Mouse (Mus musculus) heart, embryonic 15.5 days (tissue): ENCODE results near the gene Zbtb12. TPM values are rescaled to one million over a fixed set of nuclear protein-coding genes. Genes with fewer than 3 reads are reported as not detected.
"Not testable (repeated sequence)": the region's sequence is repeated elsewhere in the genome, so short reads cannot be mapped to it uniquely, and the experiment has no call there.

Source experiments
- ATAC-seq: fragments of 200-750 bp; cut with Nextera tagmentation; replicated peaks from 2 replicates; pipeline ENCODE4 v1.8.0; 2017; ENCODE audit warnings: low read depth, moderate TSS enrichment; ENCODE audit not compliant: insufficient number of reproducible peaks, insufficient read depth, low FRiP score
- H3K27ac ChIP-seq: fragments of 300-500 bp; sonication (generic); 2 replicates; pipeline ENCODE4 v1.5.1; 2015; ENCODE audit warnings: mild to moderate bottlenecking, inconsistent platforms
- H3K27me3 ChIP-seq: fragments of 300-500 bp; sonication (generic); 2 replicates; pipeline ENCODE4 v1.6.1; 2015; ENCODE audit warnings: inconsistent platforms
- H3K36me3 ChIP-seq: fragments of 300-500 bp; sonication (generic); 2 replicates; pipeline ENCODE4 v1.6.1; 2015; ENCODE audit warnings: mild to moderate bottlenecking, inconsistent platforms
- H3K4me1 ChIP-seq: fragments of 300-500 bp; sonication (generic); replicated peaks from 2 replicates; pipeline ENCODE4 v1.6.1; 2015; ENCODE audit warnings: inconsistent platforms
- H3K4me2 ChIP-seq: fragments of 300-500 bp; sonication (generic); 2 replicates; pipeline ENCODE4 v1.6.1; 2015; ENCODE audit warnings: inconsistent platforms, mild to moderate bottlenecking, moderate library complexity
- H3K4me3 ChIP-seq: fragments of 300-500 bp; sonication (generic); 2 replicates; pipeline ENCODE4 v1.5.1; 2015; ENCODE audit warnings: mild to moderate bottlenecking, inconsistent platforms
- H3K9ac ChIP-seq: fragments of 300-500 bp; sonication (generic); 2 replicates; pipeline ENCODE4 v1.6.1; 2015; ENCODE audit warnings: mild to moderate bottlenecking, inconsistent platforms
- H3K9me3 ChIP-seq: fragments of 300-500 bp; sonication (generic); replicated peaks from 2 replicates; pipeline ENCODE4 v1.6.1; 2016; ENCODE audit warnings: inconsistent platforms
- WGBS: fragments of 180-500 bp; shearing (Covaris S2); methylation state at CpG from one replicate; pipeline ENCODE4 v1.1.7; 2015; ENCODE audit warnings: mixed read lengths; 5-methylcytosine and 5-hydroxymethylcytosine counted together
- polyA plus RNA-seq: library from polyadenylated mRNA; unstranded; fragments of >200 nt; fragmentation: Nextera tagmentation; extraction: Ambion mirVana; gene quantifications from 2 replicates; pipeline ENCODE4 v1.2.1, GENCODE M21; 2015

Zbtb12 gene
- polyA plus RNA-seq, 1 experiment from 2014 or later, result 1.1 TPM

GRCm38 (mm10) chr17:34894801-34895530 is 15.7 kb downstream of the Zbtb12 start:
- WGBS, result 11% methylated on average over 50 of the region's 51 CpGs
- peak overlapping the region; percentile 94 for H3K9ac ChIP-seq
- peak overlapping the region; percentile 88 for H3K27ac ChIP-seq
- H3K36me3 ChIP-seq, result peaks cover 5% of the 10 kb centered on the region; the same call in 1 of the 2 replicates
- H3K9me3 ChIP-seq, result no peaks in the 10 kb centered on the region
- H3K27me3 ChIP-seq, result no peaks in the 10 kb centered on the region
- H3K4me1 ChIP-seq, result peaks cover 39% of the 10 kb centered on the region
- peak overlapping the region; percentile 97 for H3K4me2 ChIP-seq
- ATAC-seq, result peak; percentile 3; the same call in 1 of the 2 replicates
- peak overlapping the region; percentile 87 for H3K4me3 ChIP-seq

- H3K4me1 ChIP-seq, result peaks cover 45% of the 10 kb centered on the region
- H3K27me3 ChIP-seq, result no peaks in the 10 kb centered on the region
- peak overlapping the region; percentile 97 for H3K4me2 ChIP-seq
- H3K27ac ChIP-seq, result peak overlapping the region; percentile 88; the same call in 1 of the 2 replicates
- no peaks in the 10 kb centered on the region for H3K9me3 ChIP-seq
- no peak for ATAC-seq
- peak overlapping the region; percentile 87 for H3K4me3 ChIP-seq
- H3K9ac ChIP-seq, result no peak overlapping the region; the same call in 1 of the 2 replicates
- peaks cover 5% of the 10 kb centered on the region; the same call in 1 of the 2 replicates for H3K36me3 ChIP-seq
- 90% methylated on average over 15 of the region's 15 CpGs for WGBS
Observed at GRCm38 (mm10) chr17:34895724-34896123, 16.4 kb downstream of the Zbtb12 start.

GRCm38 (mm10) chr17:34896366-34896765 is 17.1 kb downstream of the Zbtb12 start:
- ATAC-seq, result no peak
- H3K4me3 ChIP-seq, result no peak overlapping the region; the same call in 1 of the 2 replicates
- no peak overlapping the region for H3K27ac ChIP-seq
- peaks cover 6% of the 10 kb centered on the region; the same call in 1 of the 2 replicates for H3K36me3 ChIP-seq
- H3K27me3 ChIP-seq, result no peaks in the 10 kb centered on the region
- H3K9me3 ChIP-seq, result no peaks in the 10 kb centered on the region
- H3K9ac ChIP-seq, result no peak overlapping the region
- peaks cover 45% of the 10 kb centered on the region for H3K4me1 ChIP-seq
- WGBS, result 78% methylated on average over 17 of the region's 17 CpGs
- H3K4me2 ChIP-seq, result peak overlapping the region; percentile 97

- ATAC-seq, result no peak
- Histone ChIP-seq H3K4me3 (peak overlapping the region; percentile 92), H3K9me3 (no peaks in the 10 kb centered on the region), H3K27me3 (no peaks in the 10 kb centered on the region), H3K27ac (peak overlapping the region; percentile 98), H3K4me1 (peaks cover 45% of the 10 kb centered on the region), H3K9ac (peak overlapping the region; percentile 94), H3K36me3 (peaks cover 14% of the 10 kb centered on the region), H3K4me2 (peak overlapping the region; percentile 80)
- WGBS, result 11% methylated on average over 10 of the region's 10 CpGs
Observed at GRCm38 (mm10) chr17:34897373-34898159, 18.3 kb downstream of the Zbtb12 start.

- Histone ChIP-seq H3K9me3 (no peaks in the 10 kb centered on the region), H3K4me1 (peaks cover 45% of the 10 kb centered on the region), H3K36me3 (peaks cover 20% of the 10 kb centered on the region), H3K4me2 (peak within 1 kb of the TSS; percentile 80), H3K9ac (peak within 1 kb of the TSS; percentile 94), H3K27me3 (no peaks in the 10 kb centered on the region), H3K27ac (peak within 1 kb of the TSS; percentile 98), H3K4me3 (peak within 1 kb of the TSS; percentile 92)
- ATAC-seq, result peak; percentile 21
- 0% methylated on average over 40 of the region's 44 CpGs for WGBS
Observed at GRCm38 (mm10) chr17:34898160-34898586, 18.9 kb downstream of the Zbtb12 start, which contains the start of the genes C2 and Ehmt2. Gene C2 (minus strand): TSS chr17:34898265. Gene Ehmt2 (plus strand): TSS chr17:34898469.

- Histone ChIP-seq H3K9ac (peak overlapping the region; percentile 94), H3K4me2 (peak overlapping the region; percentile 80), H3K27ac (peak overlapping the region; percentile 98), H3K36me3 (peaks cover 25% of the 10 kb centered on the region), H3K4me3 (peak overlapping the region; percentile 92), H3K9me3 (no peaks in the 10 kb centered on the region), H3K27me3 (no peaks in the 10 kb centered on the region), H3K4me1 (peaks cover 42% of the 10 kb centered on the region)
- ATAC-seq, result no peak
- WGBS, result 1% methylated on average over 14 of the region's 47 CpGs
Observed at GRCm38 (mm10) chr17:34898706-34899052, 19.4 kb downstream of the Zbtb12 start.

- peak overlapping the region; percentile 80 for H3K4me2 ChIP-seq
Observed at GRCm38 (mm10) chr17:34899053-34899889, 20.0 kb downstream of the Zbtb12 start.

GRCm38 (mm10) chr17:34899890-34900243 is 20.6 kb downstream of the Zbtb12 start:
- Histone ChIP-seq H3K9me3 (no peaks in the 10 kb centered on the region), H3K9ac (peak overlapping the region; percentile 94), H3K36me3 (peaks cover 36% of the 10 kb centered on the region), H3K4me2 (peak overlapping the region; percentile 80), H3K4me1 (peaks cover 38% of the 10 kb centered on the region), H3K27me3 (no peaks in the 10 kb centered on the region), H3K27ac (peak overlapping the region; percentile 98), H3K4me3 (peak overlapping the region; percentile 92)
- WGBS, result 4% methylated on average over 5 of the region's 5 CpGs
- no peak for ATAC-seq

More at GRCm38 (mm10) chr17:34899053-34899889, 20.0 kb downstream of the Zbtb12 start:
- Histone ChIP-seq H3K9me3 (no peaks in the 10 kb centered on the region), H3K4me3 (peak overlapping the region; percentile 92), H3K36me3 (peaks cover 30% of the 10 kb centered on the region), H3K9ac (peak overlapping the region; percentile 94), H3K27me3 (no peaks in the 10 kb centered on the region), H3K27ac (peak overlapping the region; percentile 98), H3K4me1 (peaks cover 39% of the 10 kb centered on the region)
- ATAC-seq, result no peak
- under 1% methylated on average over 39 of the region's 45 CpGs for WGBS

DNA sequence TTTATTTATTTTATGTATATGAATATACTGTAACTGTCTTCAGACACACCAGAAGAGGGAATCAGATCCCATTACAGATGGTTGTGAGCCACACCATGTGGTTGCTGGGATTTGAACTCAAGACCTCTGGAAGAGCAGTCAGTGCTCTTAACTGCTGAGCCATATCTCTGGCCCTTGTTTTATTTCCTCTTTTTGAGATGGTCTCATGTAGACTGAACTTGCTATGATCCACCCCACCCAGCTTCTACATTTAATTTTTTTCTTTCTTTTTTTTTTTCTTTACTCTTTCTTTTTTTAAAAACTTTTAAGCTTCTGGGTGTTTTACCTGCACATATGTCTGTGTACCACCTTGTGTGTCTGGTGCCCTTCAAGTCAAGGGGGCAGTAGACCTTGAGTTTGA is 21.5 kb downstream of the Zbtb12 start:
- ATAC-seq, result not testable (repeated sequence)

GRCm38 (mm10) chr17:34901948-34902347 is 22.7 kb downstream of the Zbtb12 start:
- WGBS, result 81% methylated on average over 10 of the region's 10 CpGs
- H3K4me3 ChIP-seq, H3K27me3 ChIP-seq, H3K4me2 ChIP-seq, H3K9ac ChIP-seq, ATAC-seq, H3K27ac ChIP-seq, H3K9me3 ChIP-seq: not testable (repeated sequence)
- peaks cover 18% of the 10 kb centered on the region for H3K4me1 ChIP-seq
- peaks cover 52% of the 10 kb centered on the region for H3K36me3 ChIP-seq

More for the DNA sequence above, 21.5 kb downstream of the Zbtb12 start:
- H3K9me3 ChIP-seq, H3K27me3 ChIP-seq, H3K4me3 ChIP-seq, H3K27ac ChIP-seq, H3K4me2 ChIP-seq, H3K9ac ChIP-seq: not testable (repeated sequence)
- Histone ChIP-seq H3K36me3 (peaks cover 46% of the 10 kb centered on the region), H3K4me1 (peaks cover 28% of the 10 kb centered on the region)
